Mouse (Mus musculus) testis, adult 2 months (tissue): Measurements from ENCODE around the gene Chrm3.

ENCODE experiments used
- CTCF ChIP-seq: fragments of 200-500 bp; IDR thresholded peaks from 2 replicates; pipeline ENCODE4 v1.5.1; 2012; ENCODE audit warnings: low read depth, mild to moderate bottlenecking, inconsistent platforms, low read length, moderate library complexity; ENCODE audit not compliant: control insufficient read depth, insufficient read depth, insufficient replicate concordance
- POLR2A ChIP-seq: fragments of 200-500 bp; IDR thresholded peaks from 2 replicates; pipeline ENCODE4 v1.6.1; 2012; ENCODE audit warnings: low read depth, mild to moderate bottlenecking, inconsistent platforms, low read length, moderate library complexity; ENCODE audit not compliant: control insufficient read depth

DNA sequence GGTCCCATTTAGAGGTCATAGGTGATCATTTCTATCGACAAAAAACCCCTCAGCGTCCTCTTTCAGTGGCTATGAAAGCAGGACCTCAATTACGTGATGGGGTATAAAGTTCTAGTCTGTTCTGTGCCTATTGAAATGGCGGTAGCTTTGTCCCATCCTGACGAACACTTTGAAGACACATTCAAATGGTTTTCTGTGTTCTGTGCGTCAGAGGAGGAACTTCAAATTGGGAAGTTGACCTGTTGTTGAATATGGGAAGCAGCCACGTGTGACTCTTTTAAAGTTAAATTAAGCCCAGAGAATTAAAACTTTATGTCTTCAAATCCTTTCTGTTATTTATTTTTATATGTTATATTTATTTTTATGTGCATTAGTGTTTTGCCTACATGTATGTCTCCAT is 253.3 kb downstream of the Chrm3 start:
- no peak for TF ChIP-seq POLR2A
- TF ChIP-seq CTCF, result no peak
